Mouse (Mus musculus) heart, postnatal 0 days (tissue): ENCODE data around the gene Ribc1. TPM values are rescaled to one million over a fixed set of nuclear protein-coding genes. Genes with fewer than 3 reads are reported as not detected.

Experiments
- ATAC-seq: fragments of 200-750 bp; cut with Nextera tagmentation; 2 replicates; pipeline ENCODE4 v1.8.0; 2017; ENCODE audit warnings: low read depth, moderate number of reproducible peaks, moderate library complexity; ENCODE audit not compliant: insufficient read depth
- DNase-seq: peaks from one replicate; pipeline ENCODE4 v3.0.0-alpha.2; 2016; ENCODE audit warnings: low spot score
- H3K27ac ChIP-seq: fragments of 300-500 bp; sonication (generic); 2 replicates; pipeline ENCODE4 v1.5.1; 2014; ENCODE audit warnings: low read depth, mild to moderate bottlenecking
- H3K27me3 ChIP-seq: fragments of 300-500 bp; sonication (generic); 2 replicates; pipeline ENCODE4 v1.6.1; 2014; ENCODE audit warnings: low read length, mixed read lengths; ENCODE audit not compliant: control insufficient read depth, insufficient read depth
- H3K36me3 ChIP-seq: fragments of 300-500 bp; sonication (generic); replicated peaks from 2 replicates; pipeline ENCODE4 v1.6.1; 2014; ENCODE audit warnings: low read length, mixed read lengths; ENCODE audit not compliant: control insufficient read depth, insufficient read depth
- H3K4me1 ChIP-seq: fragments of 300-500 bp; sonication (generic); 2 replicates; pipeline ENCODE4 v1.6.1; 2014; ENCODE audit warnings: antibody characterized with exemption; ENCODE audit not compliant: control insufficient read depth, insufficient read depth
- H3K4me2 ChIP-seq: fragments of 300-500 bp; sonication (generic); 2 replicates; pipeline ENCODE4 v1.6.1; 2014; ENCODE audit warnings: low read depth, mild to moderate bottlenecking, low read length, moderate library complexity
- H3K4me3 ChIP-seq: fragments of 300-500 bp; sonication (generic); 2 replicates; pipeline ENCODE4 v1.5.1; 2014; ENCODE audit warnings: low read depth, low read length
- H3K9ac ChIP-seq: fragments of 300-500 bp; sonication (generic); replicated peaks from 2 replicates; pipeline ENCODE4 v1.6.1; 2014; ENCODE audit warnings: low read depth, low read length, mixed read lengths
- H3K9me3 ChIP-seq: fragments of 300-500 bp; sonication (generic); replicated peaks from 2 replicates; pipeline ENCODE4 v1.6.1; 2016; ENCODE audit warnings: low read length; ENCODE audit not compliant: control insufficient read depth
- CTCF ChIP-seq: IDR thresholded peaks from 2 replicates; pipeline ENCODE4 v1.5.1; 2016; ENCODE audit warnings: antibody characterized with exemption, control low read depth, low read depth
- EP300 ChIP-seq: IDR thresholded peaks from 2 replicates; pipeline ENCODE4 v1.6.1; 2016; ENCODE audit warnings: antibody characterized with exemption, low read depth
- WGBS: fragments of 180-500 bp; shearing (Covaris S2); extraction: QIAGEN DNeasy Blood & Tissue Kit; methylation state at CpG from one replicate; pipeline ENCODE4 v1.1.7; 2014; 5-methylcytosine and 5-hydroxymethylcytosine counted together
- polyA plus RNA-seq: library from polyadenylated mRNA; unstranded; fragments of >200 nt; fragmentation: Nextera tagmentation; extraction: Ambion mirVana; gene quantifications from 2 replicates; pipeline ENCODE4 v1.2.1, GENCODE M21; 2015
- total RNA-seq: library from RNA; depleted of rRNA; stranded (reverse); fragments of >200 nt; gene quantifications from 2 replicates; pipeline ENCODE4 v1.2.3, GENCODE M21; 2014; ENCODE audit warnings: low replicate concordance; rRNA removed

Gene Ribc1
- total RNA-seq (0.35 and 2.3 TPM in 2 replicates), polyA plus RNA-seq (1.4 and 1.5 TPM in 2 replicates)

- 16% methylated on average over 64 of the region's 64 CpGs for WGBS
- peak; percentile 92 for DNase-seq
- ATAC-seq = peak; percentile 97
Measured at GRCm38 (mm10) chrX:152016151-152017145, at the start of gene Ribc1, which contains the start of gene Smc1a. TSS of gene Ribc1 (minus strand) at chrX:152016295. TSS of gene Smc1a (plus strand) at chrX:152016428.

GRCm38 (mm10) chrX:152065674-152066073 is 49.6 kb upstream of the Ribc1 start:
- Histone ChIP-seq H3K27ac (no peak overlapping the region), H3K36me3 (peaks cover 16% of the 10 kb centered on the region), H3K9me3 (no peaks in the 10 kb centered on the region; the same call in 1 of the 2 replicates), H3K4me3 (no peak overlapping the region), H3K4me1 (no peaks in the 10 kb centered on the region), H3K27me3 (peaks cover 6% of the 10 kb centered on the region; the same call in 1 of the 2 replicates), H3K9ac (no peak overlapping the region), H3K4me2 (no peak overlapping the region)
- TF ChIP-seq CTCF = no peak
- no peak for TF ChIP-seq EP300
- WGBS = 73% methylated on average over 2 of the region's 2 CpGs
- no peak for DNase-seq
- no peak for ATAC-seq

More at GRCm38 (mm10) chrX:152016151-152017145, at the start of gene Ribc1, which contains the start of gene Smc1a:
- H3K9me3 ChIP-seq = no peaks in the 10 kb centered on the region
- peak within 1 kb of the TSS; percentile 91 for H3K27ac ChIP-seq
- no peak for TF ChIP-seq CTCF
- peak; percentile 51; the same call in 1 of the 2 replicates for TF ChIP-seq EP300
- H3K4me1 ChIP-seq = peaks cover 4% of the 10 kb centered on the region; the same call in 1 of the 2 replicates
- H3K27me3 ChIP-seq = 0 out of 2 replicates have a peak, but pooled peaks cover 3% of the 10 kb centered on the region
- peak within 1 kb of the TSS; percentile 56 for H3K4me3 ChIP-seq
- H3K4me2 ChIP-seq = peak within 1 kb of the TSS; percentile 71
- H3K36me3 ChIP-seq = no peaks in the 10 kb centered on the region
- H3K9ac ChIP-seq = peak within 1 kb of the TSS; percentile 57

DNA sequence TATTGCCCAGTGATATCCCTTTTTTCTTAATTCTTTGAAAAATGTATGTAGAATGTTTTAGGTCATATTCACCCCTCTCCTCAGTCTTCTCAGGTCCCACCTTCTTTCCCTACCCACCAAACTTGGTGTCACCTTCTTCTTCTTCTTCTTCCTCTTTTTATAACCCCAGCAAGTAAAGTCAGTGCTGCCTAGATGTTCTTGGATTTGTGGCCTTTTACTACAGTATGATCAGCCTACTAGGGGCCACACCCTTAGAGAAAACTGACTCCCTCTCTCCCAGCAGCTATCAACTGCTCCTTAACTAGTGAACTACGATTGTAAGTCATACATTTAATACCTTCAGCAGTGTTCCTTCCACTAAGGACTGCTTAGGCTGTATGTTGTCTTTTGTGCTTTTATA is 38.0 kb upstream of the Ribc1 start:
- no peak for ATAC-seq
- TF ChIP-seq EP300 (no peak), CTCF (no peak)
- no peak for DNase-seq
- H3K27ac ChIP-seq = no peak overlapping the region
- 73% methylated on average over 1 of the region's 1 CpGs for WGBS
- H3K9me3 ChIP-seq = no peaks in the 10 kb centered on the region
- no peaks in the 10 kb centered on the region for H3K27me3 ChIP-seq
- H3K4me1 ChIP-seq = no peaks in the 10 kb centered on the region
- no peak overlapping the region for H3K4me3 ChIP-seq
- H3K4me2 ChIP-seq = no peak overlapping the region
- H3K9ac ChIP-seq = no peak overlapping the region
- peaks cover 9% of the 10 kb centered on the region for H3K36me3 ChIP-seq

DNA sequence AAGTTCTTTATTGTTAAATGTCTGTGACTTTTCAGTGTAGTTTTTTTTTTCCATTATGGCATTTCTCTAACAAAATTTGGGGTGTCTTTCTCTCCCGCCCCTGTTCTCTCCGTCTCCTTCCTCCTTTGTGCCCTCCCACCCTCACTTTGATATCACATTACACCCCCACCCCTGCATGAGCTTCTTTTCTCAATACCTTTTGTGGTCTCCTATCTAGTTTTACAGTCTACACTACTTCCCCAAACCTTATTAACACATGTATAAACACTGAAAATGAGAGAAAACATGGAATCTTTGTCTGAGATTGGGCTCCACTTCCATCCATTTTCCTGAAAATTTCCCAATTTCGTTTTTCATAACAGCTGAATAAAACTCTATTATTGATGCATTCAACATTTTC is 36.5 kb upstream of the Ribc1 start:
- TF ChIP-seq EP300 (no peak), CTCF (no peak)
- H3K4me2 ChIP-seq = no peak overlapping the region
- peaks cover 13% of the 10 kb centered on the region for H3K36me3 ChIP-seq
- H3K4me1 ChIP-seq = no peaks in the 10 kb centered on the region
- WGBS = 63% methylated on average over 3 of the region's 3 CpGs
- no peak overlapping the region for H3K27ac ChIP-seq
- H3K9me3 ChIP-seq = no peaks in the 10 kb centered on the region
- H3K4me3 ChIP-seq = no peak overlapping the region
- H3K27me3 ChIP-seq = 0 out of 2 replicates have a peak, but pooled peaks cover 3% of the 10 kb centered on the region
- DNase-seq (no peak), ATAC-seq (no peak)
- H3K9ac ChIP-seq = no peak overlapping the region

GRCm38 (mm10) chrX:152047230-152047629 is 31.1 kb upstream of the Ribc1 start:
- H3K36me3 ChIP-seq = peaks cover 26% of the 10 kb centered on the region
- ATAC-seq = no peak
- no peak for DNase-seq
- H3K9me3 ChIP-seq = no peaks in the 10 kb centered on the region
- 0 out of 2 replicates have a peak, but pooled peaks cover 3% of the 10 kb centered on the region for H3K27me3 ChIP-seq
- TF ChIP-seq EP300 = no peak
- peak; percentile 17; the same call in 1 of the 2 replicates for TF ChIP-seq CTCF
- H3K4me1 ChIP-seq = no peaks in the 10 kb centered on the region
- H3K4me3 ChIP-seq = no peak overlapping the region
- no peak overlapping the region for H3K9ac ChIP-seq
- no peak overlapping the region for H3K27ac ChIP-seq
- no peak overlapping the region for H3K4me2 ChIP-seq
